Mouse (Mus musculus): ENCODE results near the gene Rhod.
"Not testable (repeated sequence)": the region's sequence is repeated elsewhere in the genome, so short reads cannot be mapped to it uniquely, and the experiment has no call there.

The Rhod gene

DNA sequence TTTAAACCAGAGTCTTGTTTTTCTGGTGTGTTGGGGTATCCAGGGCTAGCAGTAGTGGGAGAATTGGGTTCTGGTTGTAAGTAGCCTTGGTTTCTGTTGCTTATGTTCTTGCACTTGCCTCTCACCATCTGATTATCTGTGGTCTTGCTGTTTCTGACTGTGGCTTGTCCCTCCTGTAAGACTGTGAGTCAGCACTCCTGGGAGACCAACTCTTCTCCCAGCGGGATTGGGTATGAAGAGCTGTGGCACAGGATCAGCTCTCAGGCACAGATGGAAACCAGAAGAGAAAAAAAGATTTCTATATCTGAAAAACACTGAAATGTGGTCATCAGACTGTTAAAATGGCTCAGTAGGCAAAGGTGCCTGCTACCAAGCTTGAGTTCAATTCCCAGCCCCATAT is 24.6 kb downstream of the Rhod start:
- CTCF ChIA-PET, result no interaction called here

GRCm38 (mm10) chr19:4409062-4409461 is 30.2 kb downstream of the Rhod start:
- CTCF ChIA-PET, result no interaction called here

GRCm38 (mm10) chr19:4404840-4405239 is 34.4 kb downstream of the Rhod start:
- CTCF ChIA-PET, result interaction anchor here (0.6 kb wide), 2 partner anchors 73 to 125 kb away, joined by 5 to 6 read pairs; no protein-coding TSS in a partner anchor

DNA sequence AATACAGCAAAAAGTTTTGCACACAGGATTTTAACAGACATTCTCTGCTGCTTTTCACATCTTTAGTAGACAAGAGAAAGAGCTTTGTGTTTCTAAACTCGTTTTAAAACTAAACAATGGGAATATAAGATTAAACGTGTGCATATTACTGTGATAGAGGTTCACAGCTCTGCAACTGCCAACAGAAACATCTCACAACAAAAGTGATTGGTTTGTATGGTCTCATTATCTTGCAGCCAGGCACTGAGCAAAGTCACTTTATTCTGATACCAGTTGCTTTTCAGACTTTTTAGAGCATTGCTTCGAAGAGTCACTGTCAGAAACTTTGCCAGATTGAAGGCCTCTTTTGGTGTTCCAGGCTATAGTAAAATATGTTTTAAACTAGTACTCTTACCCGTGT is 40.3 kb downstream of the Rhod start:
- CTCF ChIA-PET, result no interaction called here

GRCm38 (mm10) chr19:4398630-4398948 is 40.6 kb downstream of the Rhod start:
- CTCF ChIA-PET, result interaction anchor here (0.5 kb wide), 1 partner anchor 14 kb away, joined by 3 read pairs; no protein-coding TSS in a partner anchor

- CTCF ChIA-PET, result interaction anchor here (0.5 kb wide), 1 partner anchor 13 kb away, joined by 3 read pairs; no protein-coding TSS in a partner anchor
Observed at GRCm38 (mm10) chr19:4397798-4398629, 41.2 kb downstream of the Rhod start, which contains the start of gene Kdm2a. Gene Kdm2a (minus strand): TSS chr19:4398285.

GRCm38 (mm10) chr19:4396998-4397797 is 42.0 kb downstream of the Rhod start:
- CTCF ChIA-PET, result no interaction called here

GRCm38 (mm10) chr19:4396081-4396997 is 42.9 kb downstream of the Rhod start:
- CTCF ChIA-PET, result no interaction called here

- CTCF ChIA-PET, result no interaction called here
Observed at GRCm38 (mm10) chr19:4387276-4387675, 52.0 kb downstream of the Rhod start.

DNA sequence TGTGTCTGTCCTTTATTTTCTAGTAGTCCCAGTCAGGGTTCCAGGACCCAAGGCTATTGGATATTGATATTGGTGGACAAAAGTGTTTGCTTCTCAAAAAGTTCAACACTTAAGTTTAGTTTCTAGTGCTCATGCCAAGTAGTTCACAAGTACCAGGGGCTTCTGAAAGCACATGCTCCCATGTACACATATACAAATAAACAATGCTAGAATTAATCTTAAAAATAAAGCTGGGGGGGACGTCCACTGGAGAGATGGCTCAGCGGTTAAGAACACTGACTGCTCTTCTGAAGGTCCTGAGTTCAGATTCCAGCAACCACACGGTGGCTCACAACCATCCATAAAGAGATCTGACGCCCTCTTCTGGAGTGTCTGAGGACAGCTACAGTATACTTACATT is 54.2 kb downstream of the Rhod start:
- CTCF ChIA-PET, result interaction anchor here (0.5 to 0.8 kb wide), 6 partner anchors 13 to 707 kb away, joined by 3 to 9 read pairs (median 5); partner anchors contain the start of gene Kdm2a

DNA sequence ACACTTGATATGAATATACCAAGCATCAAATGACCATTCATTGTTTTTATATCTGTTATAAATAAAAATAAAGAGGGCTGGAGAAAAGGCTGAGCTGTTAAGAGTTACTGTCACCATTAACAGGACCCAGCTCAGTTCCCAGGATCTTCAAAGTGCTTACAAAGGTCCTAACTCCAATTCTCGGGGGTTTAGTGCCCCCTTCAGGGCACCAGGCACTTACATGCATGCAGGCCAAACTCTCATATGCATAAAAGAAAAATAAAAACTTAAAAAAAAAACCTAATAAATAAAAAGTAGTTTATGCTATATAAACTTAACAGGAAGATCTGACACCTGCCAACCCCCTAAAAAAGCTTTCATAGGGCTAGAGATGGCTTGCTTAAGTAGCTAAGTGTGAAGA is 54.9 kb downstream of the Rhod start:
- CTCF ChIA-PET, result interaction anchor here (0.7 to 0.8 kb wide), 2 partner anchors 14 to 18 kb away, joined by 3 to 5 read pairs; partner anchors contain the start of gene Kdm2a

GRCm38 (mm10) chr19:4383306-4383705 is 55.9 kb downstream of the Rhod start:
- CTCF ChIA-PET, result no interaction called here

- CTCF ChIA-PET, result not testable (repeated sequence)
Observed at GRCm38 (mm10) chr19:4382303-4382702, 56.9 kb downstream of the Rhod start.

All from spleen, embryonic (tissue).